Mouse (Mus musculus) right cerebral cortex, postnatal 10 days (tissue): Measurements from ENCODE around the gene Pcdh15.

ENCODE experiments used
- DNase-seq, 2 experiments: peaks; one replicate each; pipeline ENCODE4 v3.0.0; 2021; ENCODE audit warnings: low spot score in 2 of 2

Pcdh15 gene

DNA sequence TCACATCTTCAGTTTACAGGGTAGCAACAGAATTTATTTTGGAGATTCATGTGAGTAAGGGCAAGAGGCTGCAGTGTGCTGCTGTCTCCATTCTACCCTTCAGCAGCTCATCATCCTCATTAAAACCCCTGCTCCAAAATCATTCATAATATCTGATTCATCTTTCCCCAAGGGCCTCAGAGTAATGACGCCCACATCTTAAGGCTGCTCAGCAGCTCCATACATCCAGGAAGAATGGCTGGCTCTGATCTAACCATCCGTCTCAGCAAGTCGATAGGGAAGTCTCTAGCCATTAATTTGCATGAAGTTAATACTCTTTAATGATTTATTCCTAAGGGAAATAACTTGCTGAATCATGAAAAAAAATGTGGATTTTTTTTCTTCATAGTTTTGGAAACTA, 839.8 kb downstream of the Pcdh15 start:
- DNase-seq: no peak

DNA sequence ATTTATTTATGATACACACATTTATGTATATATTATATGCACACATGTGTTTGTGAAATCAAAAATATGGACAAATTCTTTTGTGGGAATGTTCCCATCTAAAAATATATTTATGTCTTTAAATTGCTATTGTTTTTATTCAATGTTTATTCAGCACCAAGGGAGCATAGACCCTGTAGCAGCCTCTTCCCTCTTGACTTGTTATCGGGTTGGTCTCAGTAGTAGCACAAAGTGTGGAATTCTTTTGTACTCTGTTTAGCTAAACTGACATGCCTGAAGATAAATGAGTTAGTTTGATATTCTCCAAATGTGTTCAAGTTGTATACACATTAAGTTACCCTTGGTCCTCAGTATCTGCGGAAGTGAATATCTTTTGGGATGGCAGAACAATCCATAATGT, 848.7 kb downstream of the Pcdh15 start:
- DNase-seq: no peak

DNA sequence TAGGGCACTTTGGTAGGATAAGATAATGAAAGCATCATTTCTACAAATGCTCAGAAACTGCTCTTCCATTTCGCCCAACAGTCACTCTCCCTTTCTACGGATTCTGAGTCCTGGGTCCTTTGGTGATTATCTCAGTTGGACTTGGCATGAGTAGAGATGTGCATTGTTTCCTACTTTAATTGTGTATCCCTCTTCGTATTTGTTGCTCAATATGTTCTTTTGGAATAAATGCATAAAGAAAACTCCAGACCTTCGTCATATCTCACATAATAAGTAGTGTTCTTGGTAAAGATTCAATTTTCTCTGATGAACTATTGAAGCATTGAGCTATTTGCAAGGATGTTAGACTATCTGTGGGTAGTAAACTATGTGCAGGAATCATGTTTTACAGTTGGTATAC, 854.2 kb downstream of the Pcdh15 start:
- no peak for DNase-seq

DNA sequence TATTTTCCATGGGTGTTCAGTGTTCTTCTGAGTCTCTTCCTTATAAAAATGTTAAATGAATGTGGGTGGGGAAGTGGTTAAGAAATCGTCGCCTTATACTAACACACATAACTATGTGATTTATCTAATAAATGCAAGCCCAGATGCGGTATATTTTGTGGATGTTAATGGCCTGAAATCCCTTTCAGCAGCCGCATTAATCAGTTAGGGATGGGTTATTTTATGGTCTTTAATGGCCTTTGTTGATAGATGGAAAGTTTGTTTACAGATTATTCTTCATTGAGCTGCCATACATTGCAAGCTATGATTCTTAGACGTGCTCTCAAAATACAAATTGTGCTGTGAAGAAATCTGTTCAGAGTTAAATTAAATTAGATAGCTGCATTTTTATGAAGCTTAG, 884.9 kb downstream of the Pcdh15 start:
- no peak for DNase-seq

DNA sequence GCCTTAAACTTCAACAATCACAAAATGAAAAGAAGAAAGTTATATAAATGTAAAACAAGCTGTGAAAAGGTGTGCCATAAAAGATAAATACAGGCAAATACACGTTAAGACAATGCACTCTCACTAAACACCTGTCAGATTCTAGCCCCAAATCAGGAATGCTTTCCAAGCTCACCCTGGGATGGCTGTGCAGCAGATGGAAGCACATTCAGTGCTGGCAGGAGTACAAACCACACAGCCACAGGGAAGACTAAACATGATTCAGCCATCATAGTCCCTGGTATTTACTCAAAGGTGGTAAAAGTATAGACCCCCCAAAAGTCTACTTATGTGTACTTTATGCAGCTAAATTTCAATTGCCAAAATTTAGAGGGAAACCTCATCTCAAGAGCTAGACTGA, 909.7 kb downstream of the Pcdh15 start:
- DNase-seq: peak; percentile 32 to 36

GRCm38 (mm10) chr10:74023091-74023490, 923.9 kb downstream of the Pcdh15 start:
- DNase-seq: no peak

DNA sequence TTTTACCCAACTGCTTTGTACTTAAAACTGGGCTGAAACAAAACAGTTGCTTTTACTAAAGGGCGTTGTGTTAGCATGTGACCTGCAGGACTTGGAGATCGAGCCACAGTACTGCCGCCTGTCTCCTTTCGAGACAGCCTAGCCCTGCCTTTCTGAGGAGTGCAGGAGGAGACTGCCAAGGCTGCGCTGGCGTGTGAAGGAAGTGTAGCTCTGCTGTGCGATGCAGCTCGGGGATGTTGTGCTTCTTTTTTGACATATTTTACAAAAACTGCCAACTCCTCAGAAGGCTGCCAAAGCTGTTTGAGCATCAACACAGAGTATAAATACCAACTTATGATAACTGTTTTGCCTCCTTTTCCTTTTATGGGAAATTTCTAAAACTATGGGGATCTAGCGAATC, 953.9 kb downstream of the Pcdh15 start:
- DNase-seq: peak; percentile 68 to 70

DNA sequence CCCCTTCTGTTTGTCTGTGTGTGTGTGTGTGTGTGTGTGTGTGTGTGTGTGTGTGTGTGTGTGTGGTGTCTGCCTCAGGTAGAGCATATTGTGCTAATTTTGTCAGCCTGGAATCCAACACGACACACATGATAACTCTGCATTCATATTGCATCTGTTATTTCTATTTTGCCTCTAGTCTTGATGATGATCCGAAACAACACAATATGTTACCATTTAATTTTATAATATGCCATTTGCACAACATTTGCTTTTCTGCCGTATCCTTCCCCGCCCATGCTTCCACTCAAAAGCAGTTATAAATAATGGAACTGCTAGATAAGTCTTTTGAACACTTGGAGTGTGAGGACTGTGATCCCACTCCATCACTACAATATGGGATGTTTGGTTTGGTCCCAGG, 987.5 kb downstream of the Pcdh15 start:
- DNase-seq: peak in 1 of 2 experiments; percentile 32

DNA sequence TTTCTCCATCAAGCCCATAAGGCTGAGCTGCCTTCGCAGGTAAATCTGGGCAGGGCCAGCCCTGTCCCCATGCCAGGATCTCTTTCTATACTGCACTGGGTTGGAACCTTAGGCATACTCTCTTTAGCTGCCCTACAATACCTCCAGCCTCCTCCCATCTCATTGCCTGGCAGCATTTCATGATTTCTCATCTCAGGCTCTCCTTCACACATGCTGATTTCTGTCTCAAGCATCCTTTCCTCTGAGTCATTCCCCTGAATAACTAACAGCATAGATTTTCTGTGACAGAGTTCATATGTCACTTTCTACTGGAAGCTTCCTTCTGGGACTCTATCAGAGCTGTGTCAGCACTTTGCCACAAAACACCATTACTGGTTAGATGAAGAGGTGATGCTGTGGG, 999.2 kb downstream of the Pcdh15 start:
- DNase-seq: no peak

DNA sequence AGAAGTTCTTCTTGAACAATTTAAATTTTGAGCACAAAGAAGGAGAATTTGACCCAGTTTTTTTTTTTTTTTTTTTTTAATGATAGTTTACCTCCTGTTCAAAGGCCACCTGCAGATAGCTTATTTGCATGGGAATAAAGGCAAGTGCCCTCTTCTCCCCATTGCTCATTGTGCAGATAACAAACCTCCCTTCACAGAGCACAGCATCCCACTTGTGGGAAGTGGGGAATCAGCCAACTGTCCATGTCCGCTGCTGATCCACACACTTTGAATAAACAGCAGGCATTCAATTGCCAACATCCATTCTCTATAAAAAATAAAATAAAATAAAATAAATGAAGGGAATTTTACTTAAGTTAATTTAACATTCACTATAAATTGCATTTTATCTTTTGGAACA, 1015.0 kb downstream of the Pcdh15 start:
- DNase-seq: peak; percentile 28 to 48

GRCm38 (mm10) chr10:74116817-74117216, 1017.7 kb downstream of the Pcdh15 start:
- DNase-seq: no peak

GRCm38 (mm10) chr10:74123421-74123820, 1024.3 kb downstream of the Pcdh15 start:
- DNase-seq: no peak

DNA sequence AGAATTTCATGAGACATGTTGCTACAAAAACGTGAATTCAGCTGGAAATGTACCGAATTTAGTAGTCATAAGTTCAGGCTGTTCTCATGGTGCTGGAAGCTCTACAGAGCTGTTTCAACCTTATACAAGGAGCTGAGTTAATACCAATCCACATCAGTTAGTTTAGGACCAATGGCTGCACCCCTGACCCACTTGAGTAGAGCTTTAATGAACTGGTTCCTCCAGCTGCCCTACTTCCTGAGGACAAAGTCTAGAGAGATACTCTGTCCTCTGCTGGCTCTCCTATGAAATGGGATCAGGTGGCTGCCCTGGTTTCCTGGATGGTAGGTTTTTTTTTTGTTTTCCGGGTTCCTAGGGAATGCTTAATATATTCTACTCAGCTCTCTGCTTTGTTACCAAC, 1030.0 kb downstream of the Pcdh15 start:
- no peak for DNase-seq

DNA sequence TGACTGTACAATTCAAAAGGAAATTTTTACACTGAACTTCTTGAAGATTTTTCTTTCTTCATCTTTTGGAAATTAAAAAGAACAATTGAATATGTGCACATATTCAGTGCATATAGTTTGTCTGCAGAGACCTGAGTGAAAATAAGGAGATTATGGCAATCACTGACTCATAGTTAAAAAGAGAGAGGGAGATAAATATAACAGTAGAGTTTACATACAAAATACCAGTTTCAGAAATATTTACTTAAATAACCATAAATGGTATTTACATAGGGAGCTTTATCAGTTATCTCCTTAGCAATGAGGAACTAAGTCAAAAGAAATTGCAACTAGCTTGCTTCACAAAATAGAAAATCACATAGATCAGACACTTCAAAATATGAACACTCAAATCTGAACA, 1030.5 kb downstream of the Pcdh15 start:
- no peak for DNase-seq

- DNase-seq: peak; percentile 22 to 31
These were observed 1031.7 kb downstream of the Pcdh15 start for GRCm38 (mm10) chr10:74130805-74131204.

GRCm38 (mm10) chr10:74147966-74148365, 1048.8 kb downstream of the Pcdh15 start:
- no peak for DNase-seq

DNA sequence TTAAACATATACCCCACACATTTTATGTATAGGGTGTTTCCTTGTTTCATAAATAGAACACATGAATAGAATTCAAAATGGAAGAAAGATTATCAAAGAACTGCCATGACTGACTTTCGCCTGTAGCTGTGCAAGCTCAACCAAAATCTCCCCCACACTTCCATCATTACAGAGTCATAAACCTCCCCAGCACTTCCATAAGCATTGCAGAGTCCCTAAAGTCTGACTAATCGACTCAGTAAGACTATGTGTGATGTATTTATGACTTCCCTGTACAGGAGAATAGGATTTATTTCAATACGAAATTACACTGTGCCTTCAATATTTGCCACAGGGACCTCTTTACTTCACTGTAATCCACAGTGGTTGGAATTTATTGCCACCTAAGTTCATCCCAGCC, 1082.8 kb downstream of the Pcdh15 start:
- no peak for DNase-seq

DNA sequence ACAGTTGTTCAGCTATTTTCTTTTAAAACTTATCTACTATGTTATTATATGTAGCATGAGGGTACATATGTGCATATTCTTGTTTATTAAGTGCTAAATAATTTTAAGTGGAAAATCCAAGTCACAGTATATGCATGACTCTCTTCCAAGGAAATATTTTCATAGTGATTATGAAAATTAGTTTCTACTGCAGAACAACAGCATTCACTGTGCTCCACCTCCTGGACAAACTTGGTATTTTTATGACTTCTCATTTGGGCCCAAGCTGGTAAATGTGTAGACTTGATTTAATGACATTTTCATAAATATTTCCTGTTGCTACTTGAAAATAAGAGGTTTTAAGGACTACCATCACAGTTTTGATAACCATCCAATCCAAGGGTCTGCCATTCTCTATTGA, 1104.5 kb downstream of the Pcdh15 start:
- peak; percentile 34 to 37 for DNase-seq

- DNase-seq: no peak
These were observed 1118.1 kb downstream of the Pcdh15 start for GRCm38 (mm10) chr10:74217268-74217667.

GRCm38 (mm10) chr10:74220439-74220838, 1121.3 kb downstream of the Pcdh15 start:
- no peak for DNase-seq

- no peak for DNase-seq
These were observed 1158.7 kb downstream of the Pcdh15 start for GRCm38 (mm10) chr10:74257716-74258446.

DNA sequence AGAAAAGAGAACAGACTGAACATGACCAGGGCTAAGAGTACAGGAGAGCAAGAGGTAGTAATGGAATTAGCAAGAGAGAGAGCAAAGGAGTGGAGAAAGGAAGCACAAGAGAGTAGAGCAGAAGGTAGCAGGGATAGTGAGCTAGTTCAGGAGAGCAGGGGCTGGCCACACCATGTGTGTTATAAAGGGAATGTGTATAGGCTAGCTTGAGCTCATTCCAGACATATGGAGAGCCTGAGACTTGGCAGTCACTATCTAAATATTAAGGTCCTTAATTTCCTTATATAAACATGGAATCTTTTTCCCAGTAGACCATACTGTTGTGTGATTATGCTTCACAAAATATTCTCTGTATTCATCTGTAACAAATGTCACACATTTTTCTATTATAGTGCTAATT, 1159.5 kb downstream of the Pcdh15 start:
- DNase-seq: no peak

DNA sequence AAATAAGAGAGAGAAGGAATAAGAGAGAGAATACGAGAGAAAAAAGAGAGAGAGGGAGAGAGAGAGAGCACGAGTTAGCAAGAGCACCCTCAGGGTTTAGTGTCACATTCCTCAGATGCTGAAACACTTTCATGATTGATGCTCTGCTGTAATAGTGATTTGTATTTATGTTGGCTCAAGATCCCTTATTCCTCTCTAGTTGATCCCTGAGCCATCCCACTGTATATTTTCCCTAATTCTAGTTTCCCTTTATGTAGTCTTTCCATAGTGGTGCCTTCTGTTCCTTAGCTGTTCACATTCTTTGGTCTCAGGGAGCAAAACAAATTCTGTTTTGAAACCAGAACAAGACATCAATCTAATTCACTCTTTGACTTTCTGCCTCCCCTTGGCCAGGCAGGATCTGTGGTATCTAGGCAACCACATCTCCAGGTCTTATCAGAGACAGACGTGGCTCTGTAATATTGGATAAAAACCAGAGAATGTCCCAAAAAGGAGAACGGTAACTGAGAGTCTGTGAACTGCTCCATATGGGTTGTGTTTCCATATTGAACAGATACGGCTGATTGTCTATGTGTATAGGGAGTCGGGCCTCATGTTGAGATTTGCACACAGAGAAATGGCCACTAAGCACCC, 1170.6 kb downstream of the Pcdh15 start:
- DNase-seq: no peak

DNA sequence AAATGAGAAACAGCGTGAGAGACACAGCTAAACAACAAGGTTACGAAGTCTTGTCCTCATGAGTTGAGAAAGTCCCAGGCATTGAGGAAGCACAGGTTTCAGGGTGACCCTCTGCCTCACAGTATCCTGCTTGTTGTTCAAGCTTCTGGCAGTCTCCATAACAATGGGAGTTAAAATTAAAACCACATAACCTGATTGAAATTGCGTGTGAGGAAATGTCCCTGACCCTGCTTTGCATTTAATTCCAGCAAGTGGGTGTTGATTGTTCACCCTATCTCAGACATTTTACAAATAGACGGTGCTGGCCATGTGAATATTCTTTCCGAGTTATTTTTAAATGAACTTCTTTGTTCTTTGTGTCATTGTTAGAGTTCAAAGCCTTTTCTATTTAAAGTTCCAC, 1171.8 kb downstream of the Pcdh15 start:
- no peak for DNase-seq
